Comparison of ENCODE assay signal across 28 mouse cellular contexts in the genomic region with DNA sequence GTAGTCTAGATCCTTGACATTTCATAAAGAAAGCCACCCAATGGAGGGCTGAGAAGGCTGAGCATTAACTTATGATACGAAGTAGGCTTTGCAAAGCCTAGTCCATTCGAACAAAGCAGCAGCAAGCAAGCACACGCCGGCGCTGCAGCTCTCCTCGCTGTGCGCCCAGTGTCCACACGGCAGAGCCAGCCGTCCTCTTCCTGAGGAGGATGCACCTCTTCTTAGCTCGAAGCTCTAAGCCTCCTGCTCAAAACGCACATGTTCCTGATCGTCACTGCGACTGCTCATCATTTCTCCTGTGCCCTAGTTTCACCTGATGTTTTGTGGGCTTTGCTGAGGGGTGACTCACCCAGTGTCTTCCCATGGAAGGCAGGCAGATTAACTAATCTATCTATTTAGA.
A peak's percentile ranks its signal among the peaks of the same experiment; 100 is the strongest.
DNase-seq lines count a peak whose midpoint lies in the region; TF ChIP-seq lines count a peak whose summit lies in the region.
"Had no signal": no experiment of that assay in that cellular context is flagged by ENCODE, and none has a peak within 500 bp of the region (broad histone marks: within the 10 kb centered on the region; RNA-seq: fewer than 3 reads in every experiment).

No protein-coding gene starts in this region.

- H3K27ac ChIP-seq in layer of hippocampus, adult 2 months, result peak overlapping the region; percentile 94
- H3K27ac ChIP-seq: embryonic facial prominence, embryonic 13.5 days; forebrain, embryonic 10.5 days; kidney, embryonic 15.5 days; liver, embryonic 12.5 days; neural tube, embryonic 12.5 days had no signal

- no peak overlapping the region for H3K4me3 ChIP-seq in layer of hippocampus, adult 2 months
- H3K4me3 ChIP-seq: embryonic facial prominence, embryonic 13.5 days; forebrain, embryonic 10.5 days; kidney, embryonic 15.5 days; liver, embryonic 12.5 days; megakaryocyte, embryonic 14.5 days; neural tube, embryonic 12.5 days had no signal

- DNase-seq in adrenal gland, adult (ENCODE audit: inconsistent age in 2 of 2, low spot score in 1 of 2), result peak; percentile 16 to 41
- no peak for DNase-seq in adrenal gland, adult 8-10 months
- DNase-seq in heart, adult 11 months, result peak; percentile 53
- DNase-seq in heart, adult 9 months (ENCODE audit: low spot score in 2 of 2), result no peak
- DNase-seq in layer of hippocampus, adult 2 months (ENCODE audit: low spot score in 2 of 2), result no peak
- no peak for DNase-seq in layer of hippocampus, postnatal 25 days (ENCODE audit: extremely low spot score in 1 of 2, low spot score in 1 of 2)
- DNase-seq in brain, adult 2 months (ENCODE audit: low read depth, low spot score), result peak; percentile 76
- no peak for DNase-seq in left cerebral cortex, postnatal 10 days (ENCODE audit: extremely low spot score in 1 of 2, low spot score in 2 of 2)
- DNase-seq: adrenal gland, postnatal 10 days; cerebellum, adult 11 months; cerebellum, adult 9-10 months; cerebellum, postnatal 36 days; embryo, embryonic 11 days; gastrocnemius, postnatal 10 days; heart, postnatal 4 days; kidney, adult 18-20 months; kidney, postnatal 25 days; left cerebral cortex, postnatal 4 days; liver, postnatal 0 days; lung, postnatal 4 days; midbrain, embryonic 14.5 days; thymus, postnatal 4 days had no signal

- intact Hi-C loops in left cerebral cortex, postnatal 10 days (cut with DNase I), result no loop called here

- TF ChIP-seq CTCF in layer of hippocampus, adult 2 months (conservative IDR thresholded peaks at IDR 0.05), result no peak

Comparison
In these comparisons a context has a peak if more than half of its experiments do, and no peak if none do; other contexts are left out.
1. DNase-seq: peak in adrenal gland, adult (2 of 2), heart, adult 11 months (single experiment) and brain, adult 2 months (single experiment); none in adrenal gland, adult 8-10 months (single experiment), heart, adult 9 months (0 of 2), layer of hippocampus, adult 2 months (0 of 2), layer of hippocampus, postnatal 25 days (0 of 2) and left cerebral cortex, postnatal 10 days (0 of 2).